Mouse (Mus musculus): ENCODE measurements around the gene Dnaic2.

The Dnaic2 gene

DNA sequence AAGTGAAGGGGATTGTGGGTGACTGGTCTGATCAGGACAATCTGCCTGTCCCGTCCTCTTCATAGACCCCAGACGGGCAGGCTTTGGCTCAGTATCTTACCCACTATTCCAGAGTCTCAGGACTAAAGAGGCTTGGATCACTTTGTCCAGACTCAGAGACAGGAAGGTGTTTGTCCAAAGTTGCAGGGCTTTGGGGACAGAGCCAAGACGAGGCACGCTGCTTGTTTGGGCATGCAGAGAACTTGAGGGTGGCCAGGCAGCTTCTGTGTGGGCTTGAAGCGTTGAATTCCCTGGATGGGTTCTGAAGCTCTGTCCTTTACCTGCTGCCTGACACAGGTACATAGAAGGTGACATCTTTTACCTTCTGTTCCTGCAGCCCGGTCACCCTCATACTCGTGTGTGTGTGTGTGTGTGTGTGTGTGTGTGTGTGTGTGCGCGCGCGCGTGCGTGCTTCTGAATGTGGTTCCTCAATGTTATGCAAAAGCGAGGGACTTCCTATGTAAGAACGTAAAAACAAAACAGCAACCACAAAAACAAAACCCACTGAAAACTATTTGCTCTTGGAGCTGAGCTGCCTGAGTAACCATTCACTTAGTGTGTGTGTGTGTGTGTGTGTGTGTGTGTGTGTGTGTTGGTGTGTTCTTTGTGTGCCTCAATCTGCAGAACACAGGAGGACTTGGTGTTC lies 24.8 kb upstream of the Dnaic2 start:
- DNase-seq, result no peak

- DNase-seq, result no peak
These were observed 24.2 kb upstream of the Dnaic2 start for GRCm38 (mm10) chr11:114702996-114703361.

DNA sequence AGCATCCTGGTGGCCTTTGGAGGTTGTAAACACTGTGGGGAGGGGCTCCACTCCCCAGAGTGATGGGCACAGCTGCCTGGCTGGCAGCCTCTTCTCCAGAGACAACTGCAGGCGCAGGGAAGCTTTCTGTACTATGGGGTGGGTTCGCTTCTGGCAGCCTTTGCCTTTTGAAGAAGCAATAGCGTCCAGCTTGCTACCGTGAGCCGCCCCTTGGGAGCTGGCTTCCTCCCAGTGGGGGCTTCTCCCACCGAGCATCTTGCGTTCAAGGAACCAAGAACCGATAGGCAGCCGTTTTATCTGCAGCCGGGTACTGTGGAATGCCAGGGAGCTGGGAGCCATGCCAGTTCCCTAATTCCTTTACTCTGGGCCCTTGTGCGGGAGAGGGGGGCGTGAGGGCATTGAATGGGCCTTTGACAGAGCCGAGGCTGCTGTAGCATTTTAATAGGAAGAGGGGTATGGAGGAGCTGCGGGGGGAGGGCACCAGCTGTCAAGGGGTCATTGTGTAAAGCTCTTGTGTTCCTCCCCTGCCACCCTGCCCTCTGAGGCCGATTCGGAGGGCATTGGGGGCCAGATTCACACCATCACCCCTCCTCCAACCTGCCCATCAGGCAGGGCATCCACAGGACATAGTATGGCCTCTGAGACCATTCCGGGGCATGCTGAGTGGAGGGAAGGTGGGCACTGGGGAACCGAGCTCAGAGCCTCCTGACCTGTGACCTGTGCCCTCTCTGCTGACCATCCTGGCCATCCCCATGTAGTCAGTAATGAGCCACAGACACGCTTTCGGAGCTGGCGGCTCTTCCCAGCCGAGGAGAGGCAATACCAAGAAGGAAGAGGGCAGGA lies 22.9 kb upstream of the Dnaic2 start:
- DNase-seq, result no peak

GRCm38 (mm10) chr11:114706358-114706757 lies 20.9 kb upstream of the Dnaic2 start:
- DNase-seq, result no peak

DNA sequence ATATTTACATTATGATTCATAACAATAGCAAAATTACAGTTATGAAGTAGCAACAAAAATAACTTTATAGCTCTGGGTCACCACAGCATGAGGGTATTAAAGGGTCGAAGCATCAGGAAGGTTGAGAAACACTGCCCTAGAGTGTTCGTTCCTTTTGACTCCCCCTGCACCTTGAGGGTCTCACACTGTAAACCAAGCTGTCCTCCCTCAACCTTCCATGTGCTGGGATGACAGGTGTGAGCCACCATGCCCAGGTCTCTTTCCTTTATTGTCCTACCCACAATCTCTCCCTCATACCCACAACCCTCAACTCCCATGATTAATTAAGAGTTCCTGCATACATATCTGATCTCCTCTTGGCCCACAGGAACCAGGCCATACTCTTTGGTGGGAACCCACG lies 15.8 kb upstream of the Dnaic2 start:
- DNase-seq, result no peak

DNA sequence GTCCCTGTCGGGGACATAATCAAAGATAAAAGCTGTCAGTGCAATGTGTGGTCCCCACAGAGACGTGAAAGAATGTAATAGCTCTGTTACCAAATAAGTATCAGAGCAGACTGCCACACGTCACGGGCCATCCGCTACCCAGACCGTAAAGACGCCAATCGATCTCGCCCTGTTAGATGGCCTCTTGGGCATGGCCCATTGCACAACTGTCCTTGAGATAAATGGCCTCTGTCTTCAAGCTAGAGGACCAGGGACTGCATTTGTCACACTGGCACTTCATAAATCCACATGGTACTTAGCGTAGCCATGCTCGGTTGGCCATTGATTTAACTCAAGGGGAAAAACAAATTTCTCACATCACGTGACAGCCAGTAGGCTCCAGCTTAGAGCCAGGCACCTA lies 15.3 kb upstream of the Dnaic2 start:
- no peak for DNase-seq

DNA sequence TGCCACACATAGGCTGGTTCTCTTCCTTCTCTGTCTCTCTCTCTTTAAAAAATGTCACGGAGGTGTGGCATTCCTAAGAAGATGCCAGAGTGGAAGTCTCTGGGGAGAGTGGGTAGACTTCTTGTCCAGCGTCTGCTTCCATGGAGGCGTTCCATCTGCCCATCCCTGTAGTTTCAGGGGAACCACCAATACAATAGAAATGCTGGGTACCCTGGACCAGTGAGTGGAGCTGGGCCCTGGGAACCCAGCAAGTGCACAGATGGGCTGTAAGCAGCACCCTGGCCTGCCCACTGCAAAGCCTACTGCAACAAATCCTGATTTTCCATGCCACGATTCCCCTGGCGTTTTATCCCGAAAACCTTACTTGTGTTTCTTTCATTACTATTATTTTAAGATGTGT lies 12.7 kb upstream of the Dnaic2 start:
- DNase-seq, result no peak

DNA sequence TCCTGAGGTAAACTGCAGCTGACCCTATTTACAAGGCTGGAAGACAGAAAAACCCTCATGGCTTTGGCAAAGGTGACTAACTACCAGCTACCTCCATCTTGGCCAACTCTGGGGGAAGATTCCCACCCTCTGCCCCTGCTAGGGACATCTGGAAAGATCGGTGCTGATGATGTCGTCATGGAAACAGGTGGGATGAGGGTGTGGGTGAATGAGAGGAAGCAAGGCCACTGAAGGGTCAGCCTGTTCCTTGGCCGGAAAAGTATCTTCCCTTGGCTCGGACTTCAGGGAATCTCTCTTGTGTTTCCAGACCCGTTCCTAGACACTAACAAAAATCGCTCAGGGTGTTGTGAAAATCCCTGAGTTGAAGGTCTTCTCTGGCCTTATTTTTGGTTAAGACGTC lies 11.7 kb upstream of the Dnaic2 start:
- DNase-seq, result no peak

- no peak for DNase-seq
These were observed 6.7 kb upstream of the Dnaic2 start for GRCm38 (mm10) chr11:114720535-114720934.

DNA sequence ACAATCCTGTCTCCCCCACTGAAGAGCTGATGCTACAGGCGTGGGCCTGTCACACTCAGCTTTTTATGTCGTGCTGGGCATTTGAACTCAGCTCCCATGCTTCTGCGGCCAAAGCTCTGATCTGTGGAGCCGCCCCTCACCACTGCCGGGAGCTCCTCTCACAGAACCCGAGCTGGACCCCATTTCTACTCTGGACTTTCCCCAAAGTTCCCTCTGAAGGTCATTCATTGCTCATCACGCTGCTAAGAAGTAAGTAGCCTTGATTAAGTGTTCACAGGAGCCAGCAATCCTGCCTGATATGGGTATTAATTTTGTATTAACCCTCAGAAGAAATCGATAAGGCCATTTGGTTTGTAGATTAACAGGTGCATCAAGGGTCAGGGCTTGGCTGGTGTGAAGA lies 4.8 kb upstream of the Dnaic2 start:
- DNase-seq, result no peak

GRCm38 (mm10) chr11:114723030-114723429 lies 4.2 kb upstream of the Dnaic2 start:
- DNase-seq, result no peak

- no peak for DNase-seq
These were observed 2.2 kb upstream of the Dnaic2 start for GRCm38 (mm10) chr11:114724787-114725590.

DNA sequence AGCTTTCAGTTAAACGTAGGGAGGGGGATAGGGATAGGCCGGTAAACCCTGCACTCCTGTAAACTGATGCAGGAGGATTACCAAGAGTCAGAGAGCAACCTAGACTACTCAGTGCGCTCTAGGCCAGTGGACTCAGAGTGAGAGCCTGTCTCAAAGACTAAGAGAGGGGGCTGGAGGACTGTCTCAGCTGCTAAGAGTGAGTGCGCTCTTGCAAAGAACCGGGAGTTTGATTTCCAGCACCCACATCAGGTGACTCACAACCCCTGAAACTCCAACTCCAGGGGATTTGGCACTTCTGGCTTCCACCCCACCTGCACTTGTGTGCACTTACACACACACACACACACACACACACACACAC lies 598 bp downstream of the Dnaic2 start:
- DNase-seq, result no peak

DNA sequence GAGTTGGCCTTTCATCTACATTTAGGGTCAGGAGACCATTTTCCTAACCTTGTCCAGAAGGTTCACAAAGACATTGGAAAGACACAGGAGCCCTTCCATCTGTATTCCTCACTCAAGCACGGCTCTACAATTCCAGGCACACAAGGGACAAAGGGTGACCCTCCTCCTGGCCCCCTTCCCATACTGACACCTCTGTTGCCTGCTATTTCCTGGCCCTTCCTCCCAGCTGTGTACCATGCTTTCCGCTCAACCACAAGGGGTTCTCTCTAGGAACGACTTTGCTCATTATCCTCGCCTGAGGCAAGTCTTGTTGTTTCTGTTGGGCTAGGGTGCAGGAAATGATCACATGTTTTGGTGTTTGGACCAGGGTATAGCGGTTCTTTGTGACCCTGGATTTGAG lies 1.1 kb downstream of the Dnaic2 start:
- DNase-seq, result no peak

GRCm38 (mm10) chr11:114729832-114730363 lies 2.7 kb downstream of the Dnaic2 start:
- DNase-seq, result no peak

DNA sequence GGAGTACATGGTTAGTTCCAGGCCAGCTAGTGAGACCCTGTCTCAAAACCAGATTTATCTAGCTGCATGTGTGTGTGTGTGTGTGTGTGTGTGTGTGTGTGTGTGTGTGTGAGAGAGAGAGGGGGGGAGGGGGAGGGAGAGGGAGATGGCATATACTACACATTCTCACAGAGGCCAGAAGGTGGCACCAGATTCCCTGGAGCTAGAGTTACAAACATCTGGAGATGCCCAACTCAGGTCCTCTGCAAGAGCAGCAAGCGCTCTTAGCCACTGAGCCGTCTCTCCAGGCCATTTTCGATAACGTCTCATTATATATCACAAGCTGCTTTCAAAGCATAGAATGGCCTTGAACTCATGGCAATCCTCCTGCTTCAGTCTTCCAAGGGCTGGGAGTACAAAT lies 4.5 kb downstream of the Dnaic2 start:
- no peak for DNase-seq

- no peak for DNase-seq
These were observed 5.7 kb downstream of the Dnaic2 start for GRCm38 (mm10) chr11:114732890-114733289.

DNA sequence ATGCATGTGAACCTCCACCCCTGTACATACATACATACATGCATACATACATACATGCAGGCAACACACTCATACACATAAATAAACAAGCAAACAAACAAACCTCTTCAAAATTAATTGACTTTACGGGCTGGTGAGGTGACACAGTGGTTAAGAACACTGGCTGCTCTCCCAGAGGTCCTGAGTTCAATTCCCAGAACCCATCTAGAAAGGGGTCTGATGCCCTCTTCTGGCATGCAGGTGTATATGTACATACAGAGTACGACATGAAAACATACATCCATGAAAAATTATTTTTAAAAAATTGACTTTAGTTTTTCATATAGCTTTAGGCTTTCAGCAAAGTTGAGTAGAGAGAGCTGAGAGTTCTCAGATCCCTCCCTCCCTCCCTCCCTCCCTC lies 8.9 kb downstream of the Dnaic2 start:
- DNase-seq, result no peak

GRCm38 (mm10) chr11:114736913-114737624 lies 9.9 kb downstream of the Dnaic2 start:
- DNase-seq, result peak; percentile 31 to 60

- DNase-seq, result peak; percentile 9 to 23
These were observed 13.4 kb downstream of the Dnaic2 start for GRCm38 (mm10) chr11:114740598-114740997.

DNA sequence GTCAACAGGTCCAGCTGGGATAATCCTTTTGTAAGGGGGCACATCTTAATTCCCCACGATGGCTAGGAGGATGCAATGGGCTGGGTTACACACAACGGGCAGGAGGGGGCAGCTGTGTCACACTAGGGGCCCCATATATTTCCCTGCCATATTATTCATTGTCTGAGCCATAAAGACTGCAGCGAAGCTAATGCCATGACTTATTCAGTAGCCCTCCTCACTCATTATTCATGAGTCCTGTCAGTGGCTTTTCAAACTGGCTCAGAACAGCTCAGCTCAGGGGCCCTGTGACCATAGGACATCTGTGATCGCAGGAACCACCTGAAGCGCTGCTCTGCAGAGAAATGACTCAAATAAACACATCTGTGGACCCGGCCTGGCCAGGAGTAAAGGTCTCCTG lies 14.2 kb downstream of the Dnaic2 start:
- no peak for DNase-seq

DNA sequence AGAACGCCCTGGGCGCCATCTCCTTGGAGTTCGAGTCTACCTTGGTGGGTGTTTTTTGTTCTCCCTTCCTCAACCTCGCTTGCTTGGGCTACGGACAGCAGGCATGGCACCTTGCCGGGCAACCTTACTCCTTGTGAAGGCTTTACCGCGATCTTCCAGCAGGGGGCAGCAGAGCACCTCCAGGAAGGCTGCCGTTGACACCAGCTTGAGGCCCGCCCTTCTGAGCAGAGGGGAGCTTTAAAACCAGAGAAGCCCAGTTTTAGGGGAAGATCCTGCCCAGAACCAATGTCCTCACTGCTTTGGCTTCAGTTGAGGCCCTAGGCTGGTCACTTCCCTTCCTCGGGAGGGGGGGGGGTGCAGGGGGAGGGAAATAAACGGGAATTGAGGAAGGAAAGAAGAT lies 17.9 kb downstream of the Dnaic2 start:
- peak; percentile 75 to 92 for DNase-seq

Data from kidney, adult 8-10 months (tissue).